Mouse (Mus musculus) limb, embryonic 10.5 days (tissue): ENCODE measurements around the gene Prmt2. TPM values are rescaled to one million over a fixed set of nuclear protein-coding genes. Genes with fewer than 3 reads are reported as not detected.

Experiments used
- DNase-seq: peaks from one replicate; pipeline ENCODE4 v3.0.0-alpha.2; 2017; ENCODE audit warnings: low spot score
- H3K27ac ChIP-seq: fragments of 300-500 bp; sonication (generic); 2 replicates; pipeline ENCODE4 v1.5.1; 2016; ENCODE audit warnings: mild to moderate bottlenecking
- H3K27me3 ChIP-seq: fragments of 300-500 bp; sonication (generic); 2 replicates; pipeline ENCODE4 v1.6.1; 2016; ENCODE audit warnings: low read depth, mild to moderate bottlenecking; ENCODE audit not compliant: poor library complexity, severe bottlenecking
- H3K36me3 ChIP-seq: fragments of 300-500 bp; sonication (generic); 2 replicates; pipeline ENCODE4 v1.6.1; 2016; ENCODE audit warnings: mild to moderate bottlenecking, moderate library complexity
- H3K4me1 ChIP-seq: fragments of 300-500 bp; sonication (generic); 2 replicates; pipeline ENCODE4 v1.6.1; 2016
- H3K4me3 ChIP-seq: fragments of 300-500 bp; sonication (generic); 2 replicates; pipeline ENCODE4 v1.5.1; 2016; ENCODE audit warnings: mild to moderate bottlenecking, moderate library complexity
- H3K9me3 ChIP-seq: fragments of 300-500 bp; sonication (generic); replicated peaks from 2 replicates; pipeline ENCODE4 v1.6.1; 2016; ENCODE audit warnings: mild to moderate bottlenecking
- WGBS: fragments of 180-500 bp; shearing (Covaris S2); methylation state at CpG from one replicate; pipeline ENCODE4 v1.1.7; 2016; 5-methylcytosine and 5-hydroxymethylcytosine counted together
- polyA plus RNA-seq: library from polyadenylated mRNA; unstranded; fragments of >200 nt; fragmentation: Nextera tagmentation; extraction: Ambion mirVana; gene quantifications from 2 replicates; pipeline ENCODE4 v1.2.1, GENCODE M21; 2016

Gene Prmt2
- 38.8 and 43.9 TPM in 2 replicates for polyA plus RNA-seq

DNA sequence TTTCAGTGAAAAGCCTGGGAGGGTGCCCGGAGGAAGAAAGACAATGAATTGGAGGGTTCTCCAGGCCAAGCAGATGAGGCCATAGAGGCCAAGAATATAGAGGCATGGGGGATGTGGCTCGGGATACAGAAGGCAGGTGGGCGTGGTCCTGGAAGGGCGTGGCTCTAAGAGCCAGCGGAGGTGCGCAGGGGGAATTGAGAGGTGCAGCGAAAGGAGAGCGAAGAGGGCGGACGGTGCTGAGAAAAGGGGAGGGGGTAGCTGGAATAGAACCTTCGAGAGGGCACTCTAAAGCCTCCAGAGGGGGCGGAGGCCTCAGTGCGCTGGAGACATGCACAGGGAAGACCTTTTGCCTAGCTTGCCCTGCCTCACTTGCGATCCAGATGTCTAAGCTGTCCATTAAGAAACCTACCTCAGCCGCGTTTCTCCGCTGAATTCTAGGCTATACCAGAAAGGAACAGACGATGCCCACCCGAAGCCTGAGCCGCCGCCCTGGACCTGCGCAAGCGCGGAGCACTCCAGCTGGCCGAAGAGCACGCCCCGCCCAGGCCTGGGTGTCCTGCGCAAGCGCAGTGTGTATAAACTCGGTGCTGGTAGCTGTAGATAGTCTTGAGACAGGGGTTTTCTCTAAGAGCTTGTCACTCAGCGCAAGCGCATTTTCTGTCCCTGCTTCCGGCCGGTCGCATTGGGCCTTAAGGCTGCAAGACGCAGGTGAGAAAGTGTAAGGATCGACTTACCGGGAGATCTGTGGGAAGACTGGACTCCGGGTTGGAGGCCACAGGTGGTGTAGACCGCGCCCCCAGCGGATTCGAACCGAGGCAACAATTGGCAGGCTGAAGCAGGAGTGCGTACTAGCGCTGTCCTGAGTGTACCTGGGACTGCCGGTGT lies at the start of gene Prmt2:
Gene Prmt2, minus strand, starts transcription at position 525 of the 885 bp plus-strand sequence.
- Histone ChIP-seq H3K4me3 (peak within 1 kb of the TSS; percentile 70), H3K27me3 (no peaks in the 10 kb centered on the region), H3K36me3 (no peaks in the 10 kb centered on the region), H3K27ac (peak within 1 kb of the TSS; percentile 84), H3K4me1 (peaks cover 13% of the 10 kb centered on the region), H3K9me3 (no peaks in the 10 kb centered on the region)
- peak; percentile 95 for DNase-seq
- WGBS, result 1% methylated on average over 47 of the region's 47 CpGs

DNA sequence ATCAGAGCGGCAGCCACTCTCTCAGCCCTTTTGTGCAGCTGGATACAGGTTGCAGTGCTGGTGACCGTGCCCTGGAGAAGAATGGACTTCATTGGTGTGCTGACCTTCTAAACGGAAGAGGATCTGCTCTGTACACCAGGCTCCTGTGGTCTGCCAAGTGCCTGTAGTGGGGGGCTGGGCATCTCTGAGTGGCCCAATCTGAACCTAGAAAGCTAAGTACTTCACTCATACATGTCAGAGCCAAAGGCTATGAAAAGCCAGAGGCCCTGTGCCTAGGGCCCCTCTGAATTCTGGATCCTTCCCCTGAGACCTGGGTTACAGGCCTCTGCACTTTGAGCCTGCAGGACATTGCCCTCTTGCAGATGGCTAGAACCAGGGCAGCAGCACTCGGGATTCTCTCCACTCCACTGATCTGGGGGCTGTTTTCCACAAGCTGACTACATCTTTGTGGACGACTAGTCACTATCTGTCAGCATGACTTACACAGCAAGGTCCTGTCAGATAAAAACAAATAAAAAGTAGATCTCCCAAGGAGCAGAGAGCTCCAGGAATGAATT lies 41.0 kb upstream of the Prmt2 start:
- no peak for DNase-seq
- H3K27me3 ChIP-seq, result no peaks in the 10 kb centered on the region
- 80% methylated on average over 5 of the region's 5 CpGs for WGBS
- peaks cover 69% of the 10 kb centered on the region for H3K36me3 ChIP-seq
- no peaks in the 10 kb centered on the region for H3K9me3 ChIP-seq
- no peaks in the 10 kb centered on the region for H3K4me1 ChIP-seq
- H3K4me3 ChIP-seq, result no peak overlapping the region
- no peak overlapping the region for H3K27ac ChIP-seq

GRCm38 (mm10) chr10:76275256-76275655 lies 37.6 kb upstream of the Prmt2 start:
- H3K27ac ChIP-seq, result no peak overlapping the region
- no peaks in the 10 kb centered on the region for H3K9me3 ChIP-seq
- WGBS, result 86% methylated on average over 10 of the region's 10 CpGs
- DNase-seq, result no peak
- no peaks in the 10 kb centered on the region for H3K4me1 ChIP-seq
- H3K36me3 ChIP-seq, result peaks cover 81% of the 10 kb centered on the region
- H3K27me3 ChIP-seq, result no peaks in the 10 kb centered on the region
- H3K4me3 ChIP-seq, result no peak overlapping the region

DNA sequence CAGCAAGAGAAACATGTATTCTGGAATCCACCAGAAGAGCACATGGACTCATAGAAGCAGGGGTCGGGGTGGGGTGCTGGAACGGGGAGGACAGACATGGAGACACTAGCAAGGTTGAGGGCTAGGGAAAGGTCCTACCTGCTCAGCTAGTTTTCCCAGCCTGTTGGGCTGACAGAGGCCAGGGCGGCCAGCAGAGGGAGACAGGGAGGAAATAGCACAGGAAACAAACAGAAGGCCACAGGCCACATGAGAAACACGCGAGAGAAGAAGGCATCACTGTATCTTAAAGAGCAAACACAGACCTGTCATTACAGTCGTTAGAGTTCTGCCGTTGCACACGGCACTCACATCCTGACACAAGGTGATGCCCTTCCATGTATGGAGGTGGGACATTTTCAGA lies 33.6 kb upstream of the Prmt2 start:
- Histone ChIP-seq H3K4me1 (no peaks in the 10 kb centered on the region), H3K9me3 (no peaks in the 10 kb centered on the region), H3K36me3 (peaks cover 86% of the 10 kb centered on the region), H3K4me3 (no peak overlapping the region), H3K27ac (no peak overlapping the region), H3K27me3 (no peaks in the 10 kb centered on the region)
- WGBS, result 58% methylated on average over 8 of the region's 8 CpGs
- DNase-seq, result peak; percentile 46

GRCm38 (mm10) chr10:76262431-76262830 lies 24.8 kb upstream of the Prmt2 start:
- WGBS, result 84% methylated on average over 4 of the region's 4 CpGs
- H3K9me3 ChIP-seq, result no peaks in the 10 kb centered on the region
- DNase-seq, result no peak
- no peak overlapping the region for H3K27ac ChIP-seq
- H3K27me3 ChIP-seq, result no peaks in the 10 kb centered on the region
- H3K36me3 ChIP-seq, result peaks cover 35% of the 10 kb centered on the region
- no peak overlapping the region for H3K4me3 ChIP-seq
- H3K4me1 ChIP-seq, result peaks cover 21% of the 10 kb centered on the region

GRCm38 (mm10) chr10:76261447-76261846 lies 23.8 kb upstream of the Prmt2 start:
- Histone ChIP-seq H3K9me3 (no peaks in the 10 kb centered on the region), H3K27ac (no peak overlapping the region), H3K4me1 (peaks cover 21% of the 10 kb centered on the region), H3K4me3 (no peak overlapping the region), H3K27me3 (no peaks in the 10 kb centered on the region), H3K36me3 (peaks cover 28% of the 10 kb centered on the region)
- DNase-seq, result no peak
- WGBS, result 82% methylated on average over 3 of the region's 3 CpGs

GRCm38 (mm10) chr10:76260358-76261059 lies 22.8 kb upstream of the Prmt2 start:
- H3K27ac ChIP-seq, result 0 out of 2 replicates have a peak overlapping the region, but pooled peaks have one; percentile 30
- 70% methylated on average over 11 of the region's 11 CpGs for WGBS

GRCm38 (mm10) chr10:76259566-76260232 lies 22.0 kb upstream of the Prmt2 start:
- peaks cover 13% of the 10 kb centered on the region for H3K36me3 ChIP-seq
- WGBS, result 67% methylated on average over 18 of the region's 18 CpGs
- H3K4me3 ChIP-seq, result no peak overlapping the region
- H3K4me1 ChIP-seq, result peaks cover 21% of the 10 kb centered on the region
- no peaks in the 10 kb centered on the region for H3K27me3 ChIP-seq
- peak overlapping the region; percentile 30; the same call in 1 of the 2 replicates for H3K27ac ChIP-seq
- no peaks in the 10 kb centered on the region for H3K9me3 ChIP-seq
- peak; percentile 60 for DNase-seq

More at GRCm38 (mm10) chr10:76260358-76261059, 22.8 kb upstream of the Prmt2 start:
- no peaks in the 10 kb centered on the region for H3K27me3 ChIP-seq
- H3K9me3 ChIP-seq, result no peaks in the 10 kb centered on the region
- peaks cover 20% of the 10 kb centered on the region for H3K36me3 ChIP-seq
- peaks cover 21% of the 10 kb centered on the region for H3K4me1 ChIP-seq
- no peak for DNase-seq
- no peak overlapping the region for H3K4me3 ChIP-seq

DNA sequence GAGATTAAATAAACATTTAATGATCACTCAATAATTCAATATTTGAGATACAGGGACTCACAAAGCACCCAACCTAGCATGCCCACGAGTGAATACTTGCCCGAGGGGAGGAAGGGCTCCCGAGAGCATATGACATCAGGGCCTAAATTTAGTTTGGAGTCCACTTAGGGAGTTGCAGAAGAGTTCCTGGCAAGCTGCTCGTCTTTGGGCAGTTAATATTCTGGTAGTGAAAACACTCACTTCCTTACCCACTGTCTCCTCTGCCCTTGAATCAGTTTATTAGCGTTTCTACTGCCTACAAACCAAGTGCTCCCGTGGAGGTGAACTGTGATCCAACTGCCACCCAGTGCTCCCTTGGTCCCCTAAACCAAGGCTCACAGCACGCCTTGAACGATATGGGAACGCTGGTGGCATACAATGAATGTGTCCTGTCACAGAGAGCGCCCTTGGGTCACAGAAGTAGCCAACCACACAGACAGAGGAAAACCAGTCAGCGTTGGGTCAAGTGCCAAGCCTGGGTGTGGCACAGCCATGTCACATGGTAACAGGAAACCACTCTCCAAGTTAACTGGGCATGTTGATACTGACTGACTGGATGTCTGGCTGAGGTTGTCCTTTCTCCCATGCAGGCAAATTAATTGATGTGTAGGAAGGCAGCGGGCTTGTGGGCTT lies 20.2 kb upstream of the Prmt2 start:
- no peak for DNase-seq
- H3K27me3 ChIP-seq, result no peaks in the 10 kb centered on the region
- H3K4me1 ChIP-seq, result peaks cover 21% of the 10 kb centered on the region
- H3K27ac ChIP-seq, result no peak overlapping the region
- H3K36me3 ChIP-seq, result peaks cover 6% of the 10 kb centered on the region; the same call in 1 of the 2 replicates
- no peaks in the 10 kb centered on the region for H3K9me3 ChIP-seq
- 86% methylated on average over 12 of the region's 12 CpGs for WGBS
- no peak overlapping the region for H3K4me3 ChIP-seq

- WGBS, result 88% methylated on average over 7 of the region's 7 CpGs
- H3K36me3 ChIP-seq, result peaks cover 4% of the 10 kb centered on the region; the same call in 1 of the 2 replicates
- no peaks in the 10 kb centered on the region for H3K27me3 ChIP-seq
- no peak for DNase-seq
- H3K27ac ChIP-seq, result no peak overlapping the region
- H3K4me1 ChIP-seq, result peaks cover 20% of the 10 kb centered on the region
- no peaks in the 10 kb centered on the region for H3K9me3 ChIP-seq
- H3K4me3 ChIP-seq, result no peak overlapping the region
Observed at GRCm38 (mm10) chr10:76257231-76257630, 19.6 kb upstream of the Prmt2 start.

DNA sequence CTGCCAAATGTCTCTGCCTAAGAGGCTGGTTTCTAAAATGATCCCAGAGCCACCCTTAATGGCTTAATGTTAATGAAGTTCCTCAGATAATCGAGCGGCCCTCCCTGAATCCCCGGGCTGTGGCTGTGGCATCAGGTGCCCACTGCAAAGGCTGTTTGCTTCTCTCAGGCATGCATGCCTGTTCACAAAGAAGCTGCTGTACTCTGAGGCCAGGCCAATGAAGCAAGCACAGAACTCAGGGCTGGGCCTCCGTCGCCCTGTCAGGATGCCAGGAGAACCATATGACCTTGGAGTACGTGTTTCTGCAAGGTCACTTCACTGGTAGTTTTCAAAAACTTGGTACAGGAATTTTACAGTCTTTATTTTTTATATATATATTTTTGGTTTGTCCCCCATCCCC lies 18.0 kb upstream of the Prmt2 start:
- WGBS, result 81% methylated on average over 6 of the region's 6 CpGs

GRCm38 (mm10) chr10:76253536-76253935 lies 15.9 kb upstream of the Prmt2 start, which contains the start of gene S100b:
Gene S100b (plus strand): TSS chr10:76253853.
- 77% methylated on average over 4 of the region's 4 CpGs for WGBS

More for the DNA sequence above, 18.0 kb upstream of the Prmt2 start:
- no peak for DNase-seq
- no peaks in the 10 kb centered on the region for H3K27me3 ChIP-seq
- H3K4me1 ChIP-seq, result peaks cover 17% of the 10 kb centered on the region
- no peak overlapping the region for H3K27ac ChIP-seq
- H3K9me3 ChIP-seq, result no peaks in the 10 kb centered on the region
- H3K36me3 ChIP-seq, result peaks cover 3% of the 10 kb centered on the region; the same call in 1 of the 2 replicates
- no peak overlapping the region for H3K4me3 ChIP-seq

More at GRCm38 (mm10) chr10:76253536-76253935, 15.9 kb upstream of the Prmt2 start, which contains the start of gene S100b:
- H3K27me3 ChIP-seq, result no peaks in the 10 kb centered on the region
- no peak within 1 kb of the TSS for H3K27ac ChIP-seq
- DNase-seq, result no peak
- H3K4me3 ChIP-seq, result no peak within 1 kb of the TSS
- no peaks in the 10 kb centered on the region for H3K9me3 ChIP-seq
- H3K36me3 ChIP-seq, result no peaks in the 10 kb centered on the region
- H3K4me1 ChIP-seq, result no peaks in the 10 kb centered on the region
